Mouse (Mus musculus) embryo, embryonic 11.5 days (tissue): ENCODE measurements at regions not wholly inside any gene's neighbourhood (a gene's known extent, or its start where the extent isn't known, plus 50 kb on each side); places are given as distances from the start of the nearest gene placed in this dataset.

Experiments
- DNase-seq: peaks from one replicate; pipeline ENCODE4 v3.0.0-alpha.2; 2012; ENCODE audit warnings: low read depth, low spot score

DNA sequence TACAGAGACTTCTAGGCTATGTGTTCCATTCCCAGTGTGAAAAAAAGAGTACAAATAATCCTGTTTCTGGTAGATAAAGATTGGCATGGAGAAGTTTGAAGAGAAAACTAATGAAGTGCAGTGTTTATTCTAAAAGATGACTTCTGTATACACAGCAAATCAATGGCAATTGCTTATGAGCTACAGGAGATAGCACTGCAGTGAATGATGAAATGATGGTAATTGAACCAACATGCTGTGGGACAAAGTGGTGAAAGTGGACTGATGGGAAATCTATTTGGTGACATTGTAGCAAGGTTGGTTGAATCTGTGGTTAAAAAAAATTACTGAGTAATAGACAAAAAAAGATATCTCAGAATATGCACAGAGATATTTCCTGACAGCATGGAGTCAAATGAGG lies 1000.4 kb downstream of the Stpg2 start:
- DNase-seq: no peak

DNA sequence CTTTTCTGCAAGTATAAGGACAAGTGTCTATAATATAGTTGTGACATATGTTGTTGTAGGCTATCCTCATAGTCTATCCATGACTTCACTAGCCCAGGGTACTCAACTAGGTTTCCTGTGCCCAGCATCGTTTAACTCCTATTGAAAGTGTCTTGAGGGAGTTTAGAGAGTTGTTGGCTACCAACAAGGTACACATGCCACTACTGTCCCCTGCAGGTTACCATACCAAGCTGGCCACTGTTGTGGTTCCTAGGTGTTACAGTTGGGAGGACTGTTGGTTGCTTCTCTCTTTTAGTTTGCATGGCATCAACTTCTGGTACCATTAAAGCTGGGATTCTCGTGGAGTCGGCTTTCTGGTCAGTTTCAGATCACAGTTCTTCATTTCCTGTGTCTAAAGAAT lies 990.7 kb downstream of the Pdha2 start:
- no peak for DNase-seq

DNA sequence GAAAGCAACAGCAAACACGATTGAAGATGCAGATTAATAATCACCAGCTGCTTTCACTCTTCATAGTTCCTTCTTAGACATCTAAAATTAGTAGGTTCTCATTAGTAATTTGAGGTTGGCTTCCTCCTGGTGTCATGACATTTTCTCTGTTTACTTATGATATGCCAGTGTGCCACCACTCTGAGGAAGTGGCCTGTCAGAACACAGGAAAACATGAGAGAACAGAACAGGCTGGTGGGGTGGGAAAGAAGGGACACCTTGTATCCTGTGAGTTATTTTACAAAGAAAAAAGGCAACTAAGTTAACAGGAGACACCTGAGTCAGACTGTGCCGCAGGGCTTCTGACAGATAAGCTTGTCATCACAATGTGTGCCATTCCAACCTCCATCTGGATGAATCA lies 981.4 kb downstream of the Pdha2 start:
- DNase-seq: no peak

DNA sequence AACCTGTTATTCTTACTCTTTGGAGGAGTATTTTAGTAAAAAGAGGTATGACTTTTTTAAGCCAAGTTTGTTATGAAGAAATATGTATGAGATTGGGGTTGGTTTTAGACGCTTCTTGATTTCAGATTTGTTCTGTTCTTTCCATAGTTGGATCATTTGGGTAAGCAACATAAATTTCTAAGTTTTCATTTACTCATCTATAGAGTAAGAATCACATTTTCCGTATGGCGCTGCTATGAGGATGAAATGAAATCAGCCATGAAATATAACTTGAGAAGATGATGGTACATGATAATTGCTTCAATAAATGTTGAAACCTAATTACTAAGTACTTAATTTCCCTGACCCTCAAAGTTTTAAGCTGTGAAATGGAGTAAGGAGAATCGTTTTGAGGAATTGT lies 979.0 kb downstream of the Pdha2 start:
- no peak for DNase-seq

DNA sequence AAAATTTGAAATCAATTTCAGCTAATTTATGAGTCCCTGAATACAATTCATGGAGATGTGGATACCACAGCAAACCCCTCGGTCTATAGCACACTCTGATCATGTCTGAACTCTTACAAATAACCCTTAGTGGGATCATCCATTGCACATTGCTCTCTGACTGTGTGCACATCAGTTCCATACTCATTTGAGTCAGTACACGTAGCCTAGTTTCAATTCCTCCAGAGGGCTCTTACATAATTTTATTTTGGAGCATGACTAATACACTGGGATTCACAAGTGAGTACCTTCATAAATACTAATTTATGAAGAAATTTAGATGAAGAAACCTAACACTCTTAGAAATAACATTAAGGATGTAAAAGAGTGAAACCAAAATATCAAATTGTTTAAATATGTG lies 978.3 kb downstream of the Pdha2 start:
- DNase-seq: no peak

DNA sequence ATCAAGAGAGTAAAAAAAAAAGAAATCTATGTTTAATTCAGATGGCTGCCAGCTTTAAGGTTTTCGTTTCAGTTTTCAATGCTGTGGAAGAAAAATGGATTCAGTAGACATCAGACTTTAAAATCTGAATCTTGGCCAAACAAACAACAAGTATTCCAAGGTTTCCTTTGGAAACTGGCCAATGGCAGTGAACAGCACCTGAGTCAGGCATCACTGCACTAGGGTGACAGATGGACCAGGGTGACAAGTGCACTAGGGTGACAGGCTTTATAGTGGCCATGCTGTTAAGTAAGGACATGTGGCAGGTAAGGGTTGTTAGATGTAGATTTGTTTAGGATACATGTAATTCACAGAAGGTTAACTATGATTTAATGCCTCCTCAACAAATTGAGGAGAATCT lies 972.9 kb downstream of the Pdha2 start:
- DNase-seq: no peak
